Comparison of ENCODE assay signal across 8 mouse cellular contexts in genomic region chr13:92751726-92752565, GRCm38 (mm10). TPM values are rescaled to one million over a fixed set of nuclear protein-coding genes. Genes with fewer than 3 reads are reported as not detected.
DNase-seq lines count a peak whose midpoint lies in the region; ATAC-seq lines count a peak whose summit lies in the region.

No protein-coding gene starts in this region.

- peak; percentile 64; the same call in 1 of the 2 replicates for ATAC-seq in cerebellum, adult (ENCODE audit: insufficient number of reproducible peaks, low FRiP score, low TSS enrichment)
- peak; percentile 91 for ATAC-seq in forebrain, embryonic 14.5 days
- ATAC-seq in lung, embryonic 16.5 days (ENCODE audit: low read depth), result peak; percentile 71

- H3K36me3 ChIP-seq in forebrain, embryonic 14.5 days (ENCODE audit: control insufficient read depth, insufficient read depth, low read length), result no peaks in the 10 kb centered on the region
- H3K36me3 ChIP-seq in lung, embryonic 16.5 days (ENCODE audit: control insufficient read depth, insufficient read depth, low read length), result no peaks in the 10 kb centered on the region

- intact Hi-C loops in heart, postnatal 36 days (cut with DNase I), result loop anchor here (1.0 to 10.0 kb wide), 8 partner anchors 90 to 965 kb away; partner anchors contain the start of genes Cmya5 and Mtx3

- 34% methylated on average over 21 of the region's 21 CpGs for WGBS in forebrain, embryonic 14.5 days
- WGBS in lung, embryonic 16.5 days, result 66% methylated on average over 21 of the region's 21 CpGs

- H3K9ac ChIP-seq in forebrain, embryonic 14.5 days (ENCODE audit: low read length), result no peak overlapping the region
- H3K9ac ChIP-seq in lung, embryonic 16.5 days (ENCODE audit: low read length), result no peak overlapping the region

- peak; percentile 91 for DNase-seq in MN1 (ENCODE audit: low spot score)
- DNase-seq in forebrain, embryonic 14.5 days (ENCODE audit: low spot score), result peak; percentile 98
- DNase-seq in heart, postnatal 36 days, result peak; percentile 80 to 81
- DNase-seq in layer of hippocampus, adult 8-10 months (ENCODE audit: low spot score in 2 of 2), result peak; percentile 93 to 97
- DNase-seq in retina, adult 2 months (ENCODE audit: low read depth, low spot score), result peak; percentile 59
- no peak for DNase-seq in thymus, postnatal 25 days

- H3K9me3 ChIP-seq in forebrain, embryonic 14.5 days (replicated peaks; ENCODE audit: control insufficient read depth, low read length), result no peaks in the 10 kb centered on the region
- no peaks in the 10 kb centered on the region for H3K9me3 ChIP-seq in lung, embryonic 16.5 days (ENCODE audit: control insufficient read depth, low read length)

- H3K27ac ChIP-seq in forebrain, embryonic 14.5 days (ENCODE audit: low read depth, low read length), result peak overlapping the region; percentile 77
- no peak overlapping the region for H3K27ac ChIP-seq in lung, embryonic 16.5 days (ENCODE audit: low read length)

- H3K4me2 ChIP-seq in forebrain, embryonic 14.5 days (ENCODE audit: low read length), result 0 out of 2 replicates have a peak overlapping the region, but pooled peaks have one; percentile 18
- H3K4me2 ChIP-seq in lung, embryonic 16.5 days (ENCODE audit: low read depth, low read length), result no peak overlapping the region

- H3K4me1 ChIP-seq in forebrain, embryonic 14.5 days (ENCODE audit: control insufficient read depth, insufficient read depth, low read length), result peaks cover 5% of the 10 kb centered on the region; the same call in 1 of the 2 replicates
- 0 out of 2 replicates have a peak, but pooled peaks cover 2% of the 10 kb centered on the region for H3K4me1 ChIP-seq in lung, embryonic 16.5 days (replicated peaks; ENCODE audit: control insufficient read depth, insufficient read depth, low read length)

- H3K27me3 ChIP-seq in forebrain, embryonic 14.5 days (replicated peaks; ENCODE audit: control insufficient read depth, insufficient read depth, low read length), result no peaks in the 10 kb centered on the region
- H3K27me3 ChIP-seq in lung, embryonic 16.5 days (ENCODE audit: control insufficient read depth, insufficient read depth, low read depth, low read length), result no peaks in the 10 kb centered on the region

- no peak overlapping the region for H3K4me3 ChIP-seq in forebrain, embryonic 14.5 days (ENCODE audit: low read depth, low read length)
- H3K4me3 ChIP-seq in lung, embryonic 16.5 days (ENCODE audit: low read length), result no peak overlapping the region

RNA-seq across cellular contexts. Expression of gene Thbs4, which starts 42.7 kb away (rescaled TPM):
- polyA plus RNA-seq in forebrain, embryonic 14.5 days (2014; fragmentation: Nextera tagmentation; extraction: Ambion mirVana), result 1.0 and 1.5 TPM in 2 replicates
- 1 to 10 TPM; 3.4 to 3.6 TPM for total RNA-seq in heart, postnatal 36 days (2021)
- 10 to 100 TPM; 16.2 to 32.8 (median 25.5) TPM for total RNA-seq in layer of hippocampus, adult 8-10 months (2022)
- 3.0 and 4.4 TPM in 2 replicates for polyA plus RNA-seq in lung, embryonic 16.5 days (2015; fragmentation: Nextera tagmentation; extraction: Ambion mirVana)
